Mouse (Mus musculus) neural tube, embryonic 14.5 days (tissue): ENCODE data around the gene Hipk1. TPM values are rescaled to one million over a fixed set of nuclear protein-coding genes. Genes with fewer than 3 reads are reported as not detected.
"Not testable (repeated sequence)": the region's sequence is repeated elsewhere in the genome, so short reads cannot be mapped to it uniquely, and the experiment has no call there.

Experiments used
- ATAC-seq: fragments of 200-750 bp; cut with Nextera tagmentation; 2 replicates; pipeline ENCODE4 v1.8.0; 2017; ENCODE audit warnings: low read depth, mild to moderate bottlenecking, moderate TSS enrichment, moderate library complexity
- H3K27ac ChIP-seq: fragments of 300-500 bp; sonication (generic); 2 replicates; pipeline ENCODE4 v1.5.1; 2014; ENCODE audit warnings: low read depth, mild to moderate bottlenecking, control low read depth, low read length, moderate library complexity, mixed read lengths
- H3K27me3 ChIP-seq: fragments of 300-500 bp; sonication (generic); 2 replicates; pipeline ENCODE4 v1.6.1; 2014; ENCODE audit warnings: low read length; ENCODE audit not compliant: control insufficient read depth, insufficient read depth
- H3K36me3 ChIP-seq: fragments of 300-500 bp; sonication (generic); 2 replicates; pipeline ENCODE4 v1.6.1; 2014; ENCODE audit warnings: low read length, mixed read lengths; ENCODE audit not compliant: control insufficient read depth, insufficient read depth
- H3K4me1 ChIP-seq: fragments of 300-500 bp; sonication (generic); 2 replicates; pipeline ENCODE4 v1.6.1; 2014; ENCODE audit warnings: low read length; ENCODE audit not compliant: control insufficient read depth, insufficient read depth
- H3K4me2 ChIP-seq: fragments of 300-500 bp; sonication (generic); 2 replicates; pipeline ENCODE4 v1.6.1; 2014; ENCODE audit warnings: mild to moderate bottlenecking, low read depth, low read length, control low read depth
- H3K4me3 ChIP-seq: fragments of 300-500 bp; sonication (generic); 2 replicates; pipeline ENCODE4 v1.5.1; 2014; ENCODE audit warnings: low read depth, low read length, control low read depth, mixed read lengths
- H3K9ac ChIP-seq: fragments of 300-500 bp; sonication (generic); replicated peaks from 2 replicates; pipeline ENCODE4 v1.6.1; 2014; ENCODE audit warnings: low read depth, mild to moderate bottlenecking, control low read depth, low read length, mixed read lengths
- H3K9me3 ChIP-seq: fragments of 300-500 bp; sonication (generic); 2 replicates; pipeline ENCODE4 v1.6.1; 2016; ENCODE audit warnings: low read length; ENCODE audit not compliant: control insufficient read depth
- WGBS: fragments of 180-500 bp; shearing (Covaris S2); extraction: QIAGEN DNeasy Blood & Tissue Kit; methylation state at CpG from one replicate; pipeline ENCODE4 v1.1.7; 2014; 5-methylcytosine and 5-hydroxymethylcytosine counted together
- polyA plus RNA-seq: library from polyadenylated mRNA; unstranded; fragments of >200 nt; fragmentation: Nextera tagmentation; extraction: Ambion mirVana; gene quantifications from 2 replicates; pipeline ENCODE4 v1.2.1, GENCODE M21; 2014

Hipk1 gene
- 17.9 and 18.5 TPM in 2 replicates for polyA plus RNA-seq

DNA sequence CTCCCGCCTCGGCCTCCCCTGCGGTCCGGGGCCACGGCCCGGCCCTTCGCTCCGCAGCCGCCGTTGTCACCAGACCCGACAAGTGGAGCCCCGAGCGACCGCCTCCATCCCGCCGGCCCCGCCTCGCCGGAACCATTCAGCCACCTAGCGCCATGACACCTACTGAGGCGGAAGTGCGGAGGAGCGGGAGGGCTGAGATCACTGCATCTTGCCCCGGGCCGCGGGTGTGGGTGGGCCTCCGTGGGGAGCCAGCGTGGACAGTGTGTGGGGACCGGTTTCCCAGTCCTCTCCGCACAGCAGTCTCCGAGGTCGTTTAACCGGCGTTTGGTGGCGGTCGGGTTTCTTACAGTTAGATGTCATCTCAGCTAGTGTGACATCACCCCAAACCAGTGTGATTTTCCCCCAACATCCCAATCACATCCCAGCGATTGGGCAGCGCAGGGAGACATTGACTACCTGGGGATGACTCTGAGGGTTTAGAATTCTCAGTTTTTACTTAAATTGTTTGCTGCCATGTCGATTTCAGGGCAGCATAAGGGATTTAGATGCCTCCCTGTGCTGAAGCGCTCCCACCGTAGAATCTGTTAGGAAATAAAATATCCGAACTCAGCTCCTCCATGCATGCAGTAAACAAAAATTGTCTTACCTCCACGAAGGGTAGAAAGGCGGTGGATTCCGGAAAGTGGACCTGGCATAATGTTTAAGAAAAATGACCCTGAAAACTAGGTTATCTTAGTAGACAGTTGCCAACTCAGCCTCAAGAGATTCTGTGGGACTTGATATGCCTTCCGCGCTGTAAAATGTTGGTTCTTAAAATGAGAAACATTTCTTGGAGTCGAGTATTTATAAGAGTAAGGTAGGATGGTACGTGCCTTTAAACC, at the start of gene Hipk1:
Gene Hipk1, minus strand, starts transcription at position 334 of the 881 bp plus-strand sequence.
- H3K27ac ChIP-seq, result peak within 1 kb of the TSS; percentile 93
- H3K27me3 ChIP-seq, result no peaks in the 10 kb centered on the region; the same call in 1 of the 2 replicates
- H3K4me1 ChIP-seq, result peaks cover 20% of the 10 kb centered on the region
- peak; percentile 99 for ATAC-seq
- H3K36me3 ChIP-seq, result no peaks in the 10 kb centered on the region
- 11% methylated on average over 46 of the region's 49 CpGs for WGBS
- H3K9ac ChIP-seq, result peak within 1 kb of the TSS; percentile 91
- no peaks in the 10 kb centered on the region for H3K9me3 ChIP-seq
- H3K4me3 ChIP-seq, result peak within 1 kb of the TSS; percentile 94
- peak within 1 kb of the TSS; percentile 73 for H3K4me2 ChIP-seq

DNA sequence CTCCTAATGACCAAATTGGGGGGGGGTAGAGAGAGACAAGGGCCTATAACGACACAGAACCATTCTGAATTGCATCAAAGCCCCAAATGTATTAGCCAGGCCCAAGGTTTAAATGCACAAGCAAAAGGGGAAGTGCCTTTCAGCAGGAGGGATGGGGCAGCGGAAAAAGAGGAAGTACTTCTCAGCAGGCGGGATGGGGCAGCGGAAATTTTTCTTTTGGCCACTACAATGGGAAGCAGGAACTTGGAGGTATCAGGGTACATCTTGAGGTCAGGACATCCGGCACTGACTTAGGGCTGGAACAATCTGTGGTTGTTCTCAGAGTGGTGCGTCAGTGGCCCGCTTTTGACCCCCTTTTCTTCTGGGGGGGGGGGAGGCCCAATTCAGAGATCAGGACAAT, 49.6 kb upstream of the Hipk1 start:
- not testable (repeated sequence) for H3K4me1 ChIP-seq, ATAC-seq, H3K27ac ChIP-seq, H3K4me2 ChIP-seq, H3K27me3 ChIP-seq, H3K36me3 ChIP-seq, H3K4me3 ChIP-seq, H3K9ac ChIP-seq, H3K9me3 ChIP-seq
- WGBS, result 93% methylated on average over 7 of the region's 7 CpGs

DNA sequence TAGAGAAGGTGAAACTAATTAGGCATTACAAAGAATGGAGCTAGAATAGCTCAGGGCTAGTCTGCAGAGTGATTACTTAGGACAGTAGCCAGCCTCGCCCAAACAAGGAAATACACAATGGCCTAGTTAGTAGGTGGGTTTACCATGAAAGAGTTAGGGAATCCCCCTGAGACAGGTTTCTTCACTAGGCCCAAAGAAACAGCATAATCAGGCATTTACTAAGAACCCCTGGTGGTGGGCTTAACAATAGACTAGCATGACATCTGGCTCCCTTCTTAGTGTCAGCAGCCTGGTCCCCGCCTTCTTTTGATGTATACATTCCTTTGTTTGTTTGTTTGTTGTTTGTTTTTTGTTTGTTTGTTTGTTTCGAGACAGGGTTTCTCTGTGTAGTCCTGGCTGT, 48.8 kb upstream of the Hipk1 start:
- H3K27me3 ChIP-seq, H3K4me1 ChIP-seq, H3K36me3 ChIP-seq, H3K4me2 ChIP-seq, H3K27ac ChIP-seq, H3K4me3 ChIP-seq, ATAC-seq, H3K9me3 ChIP-seq, H3K9ac ChIP-seq: not testable (repeated sequence)
- WGBS, result 75% methylated on average over 3 of the region's 3 CpGs

DNA sequence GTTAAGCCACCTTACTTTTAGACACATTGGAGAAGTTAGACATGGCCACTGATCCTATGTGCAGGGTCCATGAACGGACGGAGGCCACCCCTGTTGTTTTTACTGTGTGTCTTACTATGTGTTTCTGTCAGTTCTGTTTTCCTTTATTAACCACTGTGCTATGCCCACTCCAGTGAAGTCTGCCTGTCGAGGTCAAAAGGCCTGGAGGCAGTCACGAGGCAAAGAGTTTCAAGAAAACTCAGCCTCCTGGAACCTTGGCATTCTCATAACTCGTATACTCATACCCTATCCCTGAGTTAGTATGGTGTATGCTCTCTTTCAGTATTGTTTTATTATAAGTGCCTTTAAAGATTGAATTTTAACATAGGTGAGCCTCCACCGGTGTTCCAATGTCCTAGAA, 48.3 kb upstream of the Hipk1 start:
- H3K4me2 ChIP-seq, result no peak overlapping the region
- H3K27ac ChIP-seq, result no peak overlapping the region
- 96% methylated on average over 6 of the region's 6 CpGs for WGBS
- H3K4me3 ChIP-seq, result no peak overlapping the region
- H3K27me3 ChIP-seq, result no peaks in the 10 kb centered on the region
- ATAC-seq, result no peak
- no peaks in the 10 kb centered on the region for H3K9me3 ChIP-seq
- no peaks in the 10 kb centered on the region for H3K4me1 ChIP-seq
- H3K9ac ChIP-seq, result no peak overlapping the region
- no peaks in the 10 kb centered on the region for H3K36me3 ChIP-seq

DNA sequence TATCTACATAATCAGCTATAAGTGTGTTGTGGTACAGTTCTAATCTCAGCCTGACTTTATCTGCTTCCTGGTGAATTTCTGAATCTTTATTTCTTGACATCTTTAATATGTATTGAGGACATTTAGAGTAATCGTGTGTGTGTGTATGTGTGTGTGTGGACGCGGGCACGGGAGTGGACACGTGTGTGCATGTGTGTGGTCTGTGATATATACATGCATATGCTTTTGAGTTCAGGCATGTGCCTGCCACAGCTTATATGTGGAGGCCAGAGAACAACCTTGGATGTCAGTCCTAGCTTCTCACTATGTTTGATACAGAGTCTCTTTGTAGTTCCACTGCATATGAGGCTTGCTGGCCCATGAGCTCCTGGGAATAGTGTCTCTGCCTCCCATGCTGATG, 45.1 kb upstream of the Hipk1 start:
- WGBS, result 95% methylated on average over 5 of the region's 5 CpGs

DNA sequence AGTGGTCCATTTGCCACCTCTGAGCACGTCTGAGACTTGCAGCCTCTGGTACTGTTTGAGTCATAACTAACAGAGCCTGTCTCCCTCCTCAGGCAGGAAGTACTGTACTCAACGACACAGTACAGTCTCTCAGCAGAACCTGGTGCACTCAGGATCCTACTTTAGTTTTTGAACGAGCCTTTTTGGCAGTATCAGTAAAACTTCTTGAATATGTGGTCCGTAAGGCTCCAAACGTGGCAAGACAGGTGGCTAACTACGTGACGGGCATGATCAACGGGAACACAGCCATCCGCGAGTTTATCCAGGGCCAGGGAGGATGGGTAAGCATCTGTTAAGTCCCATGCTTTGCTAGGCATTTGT, 44.6 kb upstream of the Hipk1 start:
- WGBS, result 83% methylated on average over 10 of the region's 10 CpGs
- no peak for ATAC-seq
- Histone ChIP-seq H3K9me3 (no peaks in the 10 kb centered on the region), H3K9ac (no peak overlapping the region), H3K4me3 (no peak overlapping the region), H3K27me3 (no peaks in the 10 kb centered on the region), H3K27ac (no peak overlapping the region), H3K36me3 (no peaks in the 10 kb centered on the region), H3K4me2 (no peak overlapping the region), H3K4me1 (no peaks in the 10 kb centered on the region)

More for the DNA sequence above, 45.1 kb upstream of the Hipk1 start:
- Histone ChIP-seq H3K9ac (no peak overlapping the region), H3K4me3 (no peak overlapping the region), H3K4me2 (no peak overlapping the region), H3K36me3 (no peaks in the 10 kb centered on the region), H3K27me3 (no peaks in the 10 kb centered on the region), H3K4me1 (no peaks in the 10 kb centered on the region), H3K9me3 (no peaks in the 10 kb centered on the region), H3K27ac (no peak overlapping the region)
- no peak for ATAC-seq

DNA sequence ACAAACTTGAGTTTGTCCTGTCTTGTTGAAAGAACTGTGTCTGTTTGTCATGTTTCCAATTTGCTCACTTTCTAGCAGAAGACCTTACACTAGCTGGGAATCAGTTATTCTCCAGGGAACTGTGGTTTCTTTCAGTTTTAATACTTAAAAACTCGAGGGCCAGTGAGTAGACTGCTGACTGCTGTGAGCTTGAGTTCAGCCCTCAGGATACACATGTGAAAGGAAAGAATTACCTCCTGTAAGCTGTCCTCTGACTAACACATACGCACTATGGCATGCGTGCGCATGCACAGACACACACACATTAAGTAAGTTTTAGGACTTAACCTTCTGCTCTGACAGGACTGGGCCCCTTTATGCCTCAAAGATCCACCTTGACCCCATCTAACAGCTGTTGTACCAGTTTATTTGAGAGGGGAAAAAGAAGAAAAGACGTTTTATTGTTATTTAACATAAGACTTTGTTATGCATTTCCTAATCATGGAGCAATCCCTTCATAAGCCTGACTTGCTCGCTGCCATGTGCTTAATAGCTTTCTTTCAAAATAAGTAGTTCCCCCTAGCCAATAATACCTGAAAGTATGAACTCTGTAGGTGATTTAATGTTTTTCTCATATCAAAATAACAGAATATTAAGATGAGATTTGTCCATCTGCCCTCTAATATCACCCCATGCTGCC, 44.0 kb upstream of the Hipk1 start:
- H3K4me1 ChIP-seq, result no peaks in the 10 kb centered on the region
- H3K4me3 ChIP-seq, result no peak overlapping the region
- H3K9me3 ChIP-seq, result no peaks in the 10 kb centered on the region
- H3K27me3 ChIP-seq, result no peaks in the 10 kb centered on the region
- H3K36me3 ChIP-seq, result no peaks in the 10 kb centered on the region
- no peak overlapping the region for H3K4me2 ChIP-seq
- 79% methylated on average over 6 of the region's 6 CpGs for WGBS
- H3K27ac ChIP-seq, result no peak overlapping the region
- H3K9ac ChIP-seq, result no peak overlapping the region
- no peak for ATAC-seq

DNA sequence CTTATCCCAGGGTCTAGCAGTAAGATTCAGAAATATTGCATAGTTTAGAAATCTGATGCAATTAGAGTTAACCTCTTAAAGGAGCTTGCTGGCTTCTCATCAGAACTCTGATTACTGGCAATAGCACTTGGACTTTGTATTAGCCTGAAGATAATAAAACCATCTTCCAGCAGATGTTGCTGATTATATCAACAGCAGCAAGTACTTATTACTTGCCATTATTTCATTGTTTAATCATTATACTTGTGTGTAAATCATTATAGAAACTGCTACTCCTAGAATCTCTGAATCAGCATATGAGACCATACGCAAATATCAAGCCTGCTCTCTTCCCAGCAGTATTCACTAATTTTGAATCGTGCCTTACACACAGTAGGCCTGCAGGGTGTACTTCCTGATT, 42.6 kb upstream of the Hipk1 start:
- 91% methylated on average over 2 of the region's 2 CpGs for WGBS
- no peak overlapping the region for H3K9ac ChIP-seq
- H3K4me2 ChIP-seq, result no peak overlapping the region
- no peaks in the 10 kb centered on the region for H3K36me3 ChIP-seq
- ATAC-seq, result no peak
- no peak overlapping the region for H3K4me3 ChIP-seq
- no peak overlapping the region for H3K27ac ChIP-seq
- H3K4me1 ChIP-seq, result no peaks in the 10 kb centered on the region
- H3K27me3 ChIP-seq, result no peaks in the 10 kb centered on the region
- no peaks in the 10 kb centered on the region for H3K9me3 ChIP-seq

DNA sequence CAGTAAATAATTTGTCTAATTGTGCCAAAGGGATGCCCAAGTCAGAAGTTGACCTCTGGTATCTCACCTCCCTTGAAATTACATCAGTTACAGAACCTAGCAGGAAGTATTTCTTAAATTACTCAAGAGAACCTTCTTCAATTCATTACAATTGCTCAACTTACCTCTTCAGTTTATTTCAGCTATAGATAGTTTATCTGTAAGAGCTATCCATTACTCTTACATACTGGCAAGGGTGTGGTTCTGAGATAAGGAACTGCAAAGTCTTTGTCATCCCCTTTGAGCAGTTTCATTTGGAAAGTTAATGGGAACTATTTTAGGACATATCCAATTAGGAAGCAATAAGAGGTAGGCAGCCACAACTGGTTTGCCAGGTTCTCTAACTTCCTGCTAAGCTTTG, 41.1 kb upstream of the Hipk1 start, which contains the start of gene Bcl2l15:
Gene Bcl2l15, plus strand, starts transcription at position 176 of the 400 bp plus-strand sequence.
- H3K4me3 ChIP-seq, result no peak within 1 kb of the TSS
- no peaks in the 10 kb centered on the region for H3K36me3 ChIP-seq
- H3K27ac ChIP-seq, result no peak within 1 kb of the TSS
- H3K4me2 ChIP-seq, result no peak within 1 kb of the TSS
- H3K27me3 ChIP-seq, result no peaks in the 10 kb centered on the region
- ATAC-seq, result no peak
- no peaks in the 10 kb centered on the region for H3K9me3 ChIP-seq
- H3K4me1 ChIP-seq, result no peaks in the 10 kb centered on the region
- H3K9ac ChIP-seq, result no peak within 1 kb of the TSS
